Mouse (Mus musculus) MEL (cell line): ENCODE measurements around the gene Kcnip2. TPM values are rescaled to one million over a fixed set of nuclear protein-coding genes. Genes with fewer than 3 reads are reported as not detected.

Source experiments
- DNase-seq: peaks from one replicate; pipeline ENCODE4 v3.0.0; 2011; ENCODE audit warnings: low read depth, low spot score
- H3K27ac ChIP-seq: 2 replicates; pipeline ENCODE4 v1.5.1; 2012; ENCODE audit warnings: low read depth, mild to moderate bottlenecking, control low read depth, low read length, moderate library complexity; ENCODE audit not compliant: control insufficient read depth
- H3K27me3 ChIP-seq, 2 experiments: fragments of 150-350 bp in 1 of 2; sonication (generic) in 1 of 2; 2 replicates each; pipeline ENCODE4 v1.6.1; 2012; ENCODE audit warnings: low read length in 2 of 2, mild to moderate bottlenecking in 2 of 2, improper control_type of control experiment in 1 of 2, moderate library complexity in 1 of 2; ENCODE audit not compliant: insufficient read depth in 2 of 2, control insufficient read depth in 1 of 2
- H3K36me3 ChIP-seq, 2 experiments: 2 replicates each; pipeline ENCODE4 v1.6.1; 2012 to 2014; ENCODE audit warnings: low read length in 2 of 2, improper control_type of control experiment in 1 of 2, inconsistent platforms in 1 of 2, mild to moderate bottlenecking in 1 of 2; ENCODE audit not compliant: insufficient read depth in 2 of 2, control insufficient read depth in 1 of 2
- H3K4me1 ChIP-seq, 2 experiments: fragments of 150-350 bp in 1 of 2; sonication (generic) in 1 of 2; 2 replicates each; pipeline ENCODE4 v1.6.1; 2012; ENCODE audit warnings: low read length in 2 of 2, improper control_type of control experiment in 1 of 2, mild to moderate bottlenecking in 1 of 2; ENCODE audit not compliant: insufficient read depth in 2 of 2, control insufficient read depth in 1 of 2
- H3K4me3 ChIP-seq, 2 experiments: fragments of 150-350 bp in 1 of 2; sonication (generic) in 1 of 2; 2 replicates each; pipeline ENCODE4 v1.5.1; 2012; ENCODE audit warnings: low read depth in 2 of 2, low read length in 2 of 2, mild to moderate bottlenecking in 2 of 2, moderate library complexity in 2 of 2, control low read depth in 1 of 2, improper control_type of control experiment in 1 of 2; ENCODE audit not compliant: control insufficient read depth in 1 of 2, insufficient read depth in 1 of 2
- H3K79me2 ChIP-seq: 2 replicates; pipeline ENCODE4 v1.6.1; 2012; ENCODE audit warnings: mild to moderate bottlenecking, low read length, moderate library complexity; ENCODE audit not compliant: control insufficient read depth, poor library complexity, insufficient read depth
- H3K9ac ChIP-seq: 2 replicates; pipeline ENCODE4 v1.6.1; 2012; ENCODE audit warnings: low read depth, mild to moderate bottlenecking, control low read depth, low read length, moderate library complexity; ENCODE audit not compliant: control insufficient read depth, poor library complexity, severe bottlenecking
- H3K9me3 ChIP-seq: fragments of 150-350 bp; sonication (generic); replicated peaks from 2 replicates; pipeline ENCODE4 v1.6.1; 2012; ENCODE audit warnings: mild to moderate bottlenecking, low read length, improper control_type of control experiment, moderate library complexity; ENCODE audit not compliant: insufficient read depth
- BHLHE40 ChIP-seq: IDR thresholded peaks from 2 replicates; pipeline ENCODE4 v1.6.1; 2012; ENCODE audit warnings: low read depth, mild to moderate bottlenecking, inconsistent platforms, low read length, improper control_type of control experiment, borderline replicate concordance
- CHD2 ChIP-seq: IDR thresholded peaks from 2 replicates; pipeline ENCODE4 v1.6.1; 2011; ENCODE audit warnings: low read length, improper control_type of control experiment
- E2F4 ChIP-seq: IDR thresholded peaks from 2 replicates; pipeline ENCODE4 v1.6.1; 2011; ENCODE audit warnings: low read depth, low read length, improper control_type of control experiment, borderline replicate concordance
- EP300 ChIP-seq, 2 experiments: IDR thresholded peaks; 2 replicates each; pipeline ENCODE4 v1.6.1; 2011; ENCODE audit warnings: improper control_type of control experiment in 2 of 2, low read length in 2 of 2, low read depth in 1 of 2, mild to moderate bottlenecking in 1 of 2
- ETS1 ChIP-seq: IDR thresholded peaks from 2 replicates; pipeline ENCODE4 v1.6.1; 2012; ENCODE audit warnings: low read depth, mild to moderate bottlenecking, inconsistent platforms, low read length, improper control_type of control experiment, moderate library complexity
- GABPA ChIP-seq: IDR thresholded peaks from 2 replicates; pipeline ENCODE4 v1.6.1; 2012; ENCODE audit warnings: low read depth, mild to moderate bottlenecking, inconsistent platforms, low read length, improper control_type of control experiment, moderate library complexity
- GATA1 ChIP-seq: IDR thresholded peaks from 2 replicates; pipeline ENCODE4 v1.6.1; 2011; ENCODE audit warnings: low read depth, low read length, improper control_type of control experiment
- HCFC1 ChIP-seq: IDR thresholded peaks from 2 replicates; pipeline ENCODE4 v1.6.1; 2012; ENCODE audit warnings: low read depth, mild to moderate bottlenecking, inconsistent platforms, low read length, improper control_type of control experiment, moderate library complexity
- KAT2A ChIP-seq: conservative IDR thresholded peaks from 2 replicates; pipeline ENCODE4 v1.6.1; 2012; ENCODE audit warnings: low read depth, low read length, improper control_type of control experiment, inconsistent platforms
- MAFK ChIP-seq: IDR thresholded peaks from 2 replicates; pipeline ENCODE4 v1.6.1; 2011; ENCODE audit warnings: low read depth, mild to moderate bottlenecking, low read length, improper control_type of control experiment, borderline replicate concordance
- MAX ChIP-seq: IDR thresholded peaks from 2 replicates; pipeline ENCODE4 v1.6.1; 2011; ENCODE audit warnings: low read length, improper control_type of control experiment
- MXI1 ChIP-seq: IDR thresholded peaks from 2 replicates; pipeline ENCODE4 v1.6.1; 2011; ENCODE audit warnings: mild to moderate bottlenecking, low read depth, low read length, improper control_type of control experiment
- MYB ChIP-seq: IDR thresholded peaks from 2 replicates; pipeline ENCODE4 v1.6.1; 2011; ENCODE audit warnings: mild to moderate bottlenecking, low read depth, low read length, improper control_type of control experiment
- MYC ChIP-seq: IDR thresholded peaks from 2 replicates; pipeline ENCODE4 v1.6.1; 2011; ENCODE audit warnings: low read depth, mild to moderate bottlenecking, low read length, improper control_type of control experiment, moderate library complexity
- NELFE ChIP-seq: IDR thresholded peaks from 2 replicates; pipeline ENCODE4 v1.6.1; 2011; ENCODE audit warnings: low read depth, low read length, improper control_type of control experiment
- NRF1 ChIP-seq: IDR thresholded peaks from 2 replicates; pipeline ENCODE4 v1.6.1; 2014; ENCODE audit warnings: low read depth, mild to moderate bottlenecking, inconsistent platforms, low read length, improper control_type of control experiment, moderate library complexity; ENCODE audit not compliant: poor library complexity, insufficient read depth, severe bottlenecking
- POLR2A ChIP-seq, 2 experiments: IDR thresholded peaks; 2 replicates each; pipeline ENCODE4 v1.6.1; 2011 to 2012; ENCODE audit warnings: low read length in 2 of 2, mild to moderate bottlenecking in 2 of 2, control low read depth in 1 of 2, improper control_type of control experiment in 1 of 2, low read depth in 1 of 2, moderate library complexity in 1 of 2; ENCODE audit not compliant: control insufficient read depth in 1 of 2, insufficient read depth in 1 of 2, poor library complexity in 1 of 2
- POLR2AphosphoS2 ChIP-seq: IDR thresholded peaks from 2 replicates; pipeline ENCODE4 v1.6.1; 2011; ENCODE audit warnings: low read length, improper control_type of control experiment
- POLR2AphosphoS5 ChIP-seq: IDR thresholded peaks from 2 replicates; pipeline ENCODE4 v1.6.1; 2012; ENCODE audit warnings: low read depth, borderline replicate concordance, mild to moderate bottlenecking, inconsistent platforms, low read length, moderate library complexity, mixed read lengths
- SIN3A ChIP-seq: IDR thresholded peaks from 2 replicates; pipeline ENCODE4 v1.6.1; 2012; ENCODE audit warnings: low read length, improper control_type of control experiment, inconsistent platforms
- TAL1 ChIP-seq: IDR thresholded peaks from 2 replicates; pipeline ENCODE4 v1.6.1; 2012; ENCODE audit warnings: mild to moderate bottlenecking, inconsistent platforms, low read length, moderate library complexity, mixed read lengths
- UBTF ChIP-seq: IDR thresholded peaks from 2 replicates; pipeline ENCODE4 v1.6.1; 2012; ENCODE audit warnings: low read depth, mild to moderate bottlenecking, inconsistent platforms, low read length, improper control_type of control experiment, moderate library complexity, borderline replicate concordance; ENCODE audit not compliant: insufficient read depth
- USF1 ChIP-seq: IDR thresholded peaks from 2 replicates; pipeline ENCODE4 v1.6.1; 2014; ENCODE audit warnings: low read depth, mild to moderate bottlenecking, inconsistent platforms, low read length, improper control_type of control experiment, moderate library complexity
- USF2 ChIP-seq, 2 experiments: IDR thresholded peaks; 2 replicates each; pipeline ENCODE4 v1.6.1; 2011 to 2012; ENCODE audit warnings: improper control_type of control experiment in 2 of 2, low read length in 2 of 2, borderline replicate concordance in 1 of 2, inconsistent platforms in 1 of 2, low read depth in 1 of 2, mild to moderate bottlenecking in 1 of 2; ENCODE audit not compliant: insufficient read depth in 1 of 2
- ZC3H11A ChIP-seq: IDR thresholded peaks from 2 replicates; pipeline ENCODE4 v1.6.1; 2012; ENCODE audit warnings: low read depth, mild to moderate bottlenecking, inconsistent platforms, low read length, improper control_type of control experiment
- ZKSCAN1 ChIP-seq: IDR thresholded peaks from 2 replicates; pipeline ENCODE4 v1.6.1; 2012; ENCODE audit warnings: low read depth, mild to moderate bottlenecking, inconsistent platforms, low read length, improper control_type of control experiment, moderate library complexity
- ZNF384 ChIP-seq: IDR thresholded peaks from 2 replicates; pipeline ENCODE4 v1.6.1; 2012; ENCODE audit warnings: low read depth, mild to moderate bottlenecking, inconsistent platforms, low read length, improper control_type of control experiment
- polyA plus RNA-seq, 2 experiments: library from polyadenylated mRNA; stranded (reverse) in 1 of 2; unstranded in 1 of 2; fragments of >175 nt in 1 of 2; fragments of >200 nt in 1 of 2; gene quantifications; 2 replicates each; pipeline versions ENCODE4 v1.2.1 to v1.2.4; 2012; ENCODE audit warnings: low replicate concordance in 2 of 2, low read depth in 1 of 2; ENCODE audit not compliant: insufficient read length in 2 of 2, insufficient read depth in 1 of 2, missing spikeins in 1 of 2
- total RNA-seq: library from RNA; depleted of rRNA; stranded (reverse); fragments of 300-350 nt; gene quantifications from 2 replicates; pipeline ENCODE4 v1.2.3, GENCODE M21; 2012

Gene Kcnip2
- total and polyA plus RNA-seq, 3 experiments = 0.14 TPM; not detected in 2

DNA sequence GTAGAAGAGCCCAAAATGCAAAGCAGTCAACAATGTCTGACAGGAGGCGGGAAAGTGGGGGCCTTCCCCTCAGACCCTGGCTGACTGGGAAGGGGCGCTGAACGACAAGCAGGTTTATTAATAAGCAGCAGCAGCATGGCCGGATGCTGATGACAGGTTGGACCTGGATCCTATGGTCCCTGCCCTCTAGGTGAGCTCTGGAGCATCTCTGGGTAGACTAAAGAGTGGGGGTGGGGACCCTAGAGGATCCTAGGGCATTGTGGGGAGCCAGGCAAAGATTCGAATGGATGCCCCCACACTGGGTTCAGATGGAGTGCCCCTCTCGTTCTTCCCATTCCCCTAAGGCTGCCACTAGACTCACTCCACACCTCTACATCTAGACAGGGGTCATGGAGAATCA, 23.5 kb downstream of the Kcnip2 start:
- no peaks in the 10 kb centered on the region for H3K79me2 ChIP-seq
- no peaks in the 10 kb centered on the region for H3K27me3 ChIP-seq
- TF ChIP-seq EP300 (IDR thresholded peaks at IDR 0.05; ENCODE audit: low read depth in 1 of 2, low read length in 2 of 2) (no peak), NRF1 (no peak), UBTF (no peak), MYC (no peak), GATA1 (no peak), GABPA (no peak), SIN3A (no peak), ETS1 (no peak), TAL1 (no peak), BHLHE40 (no peak), E2F4 (no peak), HCFC1 (no peak), MXI1 (no peak), ZC3H11A (no peak), CHD2 (no peak)
- H3K4me3 ChIP-seq = no peak overlapping the region
- no peak for DNase-seq
- peaks cover 0 to 30% of the 10 kb centered on the region in 2 experiments; a peak in 2 of 4 replicates for H3K36me3 ChIP-seq
- H3K9me3 ChIP-seq = no peaks in the 10 kb centered on the region
- no peak overlapping the region for H3K27ac ChIP-seq
- H3K9ac ChIP-seq = no peak overlapping the region
- peaks cover 8 to 25% of the 10 kb centered on the region in 2 experiments for H3K4me1 ChIP-seq

DNA sequence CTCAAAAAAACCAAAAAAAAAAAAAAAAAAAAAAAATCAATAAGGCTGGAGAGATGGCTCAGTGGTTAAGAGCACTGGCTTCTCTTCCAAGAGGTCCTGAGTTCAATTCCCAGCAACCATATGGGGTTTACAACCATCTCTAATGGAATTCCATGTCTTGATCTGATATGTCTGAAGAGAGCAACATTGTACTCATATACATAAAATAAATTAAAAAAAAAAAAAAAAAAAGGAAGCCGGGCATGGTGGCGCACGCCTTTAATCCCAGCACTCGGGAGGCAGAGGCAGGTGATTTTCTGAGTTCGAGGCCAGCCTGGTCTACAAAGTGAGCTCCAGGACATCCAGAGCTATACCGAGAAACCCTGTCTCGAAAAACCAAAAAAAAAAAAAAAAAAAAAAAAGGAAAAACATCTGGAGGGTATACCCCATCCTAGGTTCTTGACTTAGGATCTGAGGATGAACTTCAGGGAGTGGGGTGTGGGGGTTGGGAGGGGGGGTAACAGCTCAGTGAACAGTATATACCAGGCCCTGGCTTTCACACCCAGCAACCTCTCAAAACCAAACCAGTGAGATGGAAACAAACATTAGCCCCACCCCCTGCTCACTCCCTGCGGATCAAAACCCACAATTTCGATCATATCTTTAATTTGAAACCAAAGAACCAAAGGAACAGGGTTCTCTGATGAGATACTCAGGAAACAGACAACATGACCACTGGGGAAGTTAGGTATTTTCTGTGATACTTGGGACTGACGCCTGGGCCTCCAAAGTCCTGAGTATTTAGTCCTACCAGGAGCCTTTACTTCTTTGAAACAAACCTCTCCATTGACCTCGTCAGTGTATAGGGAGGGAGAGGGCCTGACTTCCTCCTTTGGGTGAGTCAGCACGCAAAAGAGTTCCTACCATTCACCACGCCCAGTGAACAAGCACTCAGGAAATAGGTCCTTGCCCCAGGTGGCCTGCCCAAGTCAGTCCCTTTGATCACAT, 25.7 kb downstream of the Kcnip2 start:
- Histone ChIP-seq H3K4me1 (peaks cover 8 to 25% of the 10 kb centered on the region in 2 experiments), H3K79me2 (no peaks in the 10 kb centered on the region), H3K9ac (peak overlapping the region; percentile 57), H3K36me3 (peaks cover 0 to 30% of the 10 kb centered on the region in 2 experiments; a peak in 2 of 4 replicates), H3K9me3 (no peaks in the 10 kb centered on the region), H3K27ac (peak overlapping the region; percentile 97), H3K27me3 (no peaks in the 10 kb centered on the region), H3K4me3 (peak overlapping the region; percentile 22 to 32)
- DNase-seq = peak; percentile 97
- TF ChIP-seq GABPA (peak; percentile 93), BHLHE40 (no peak), NRF1 (no peak), ZKSCAN1 (no peak), MAFK (peak; percentile 82), POLR2AphosphoS5 (peak; percentile 62; the same call in 1 of the 2 replicates), POLR2A (IDR thresholded peaks at IDR 0.05; ENCODE audit: control insufficient read depth in 1 of 2, insufficient read depth in 1 of 2, low read depth in 1 of 2, low read length in 2 of 2, poor library complexity in 1 of 2) (peak in 1 of 2 experiments; percentile 80; a peak in 2 of 4 replicates), CHD2 (no peak; the same call in 1 of the 2 replicates), MYC (peak; percentile 89), E2F4 (no peak), KAT2A (no peak), ETS1 (peak; percentile 77; the same call in 1 of the 2 replicates), ZNF384 (peak; percentile 84), HCFC1 (peak; percentile 65), NELFE (peak; percentile 81), POLR2AphosphoS2 (peak; percentile 78; the same call in 1 of the 2 replicates), USF2 (IDR thresholded peaks at IDR 0.05; ENCODE audit: borderline replicate concordance in 1 of 2, insufficient read depth in 1 of 2, low read depth in 1 of 2, low read length in 2 of 2) (no peak), MAX (peak; percentile 81), USF1 (no peak), GATA1 (peak; percentile 61; the same call in 1 of the 2 replicates), SIN3A (peak; percentile 83), MYB (no peak)
